Mouse (Mus musculus) cerebellum, adult 2 months (tissue): ENCODE data around the gene Tmem9. TPM values are rescaled to one million over a fixed set of nuclear protein-coding genes. Genes with fewer than 3 reads are reported as not detected.

Source experiments
- DNase-seq, 2 experiments: peaks; one replicate each; pipeline ENCODE4 v3.0.0; 2021
- H3K27ac ChIP-seq: fragments of 200-500 bp; 2 replicates; pipeline ENCODE4 v1.5.1; 2012; ENCODE audit warnings: low read length, control low read depth, inconsistent platforms; ENCODE audit not compliant: insufficient read depth
- H3K27me3 ChIP-seq: fragments of 200-500 bp; 2 replicates; pipeline ENCODE4 v1.6.1; 2012; ENCODE audit warnings: inconsistent platforms, mild to moderate bottlenecking, low read length, moderate library complexity; ENCODE audit not compliant: control insufficient read depth, insufficient read depth
- H3K4me1 ChIP-seq: fragments of 200-500 bp; 2 replicates; pipeline ENCODE4 v1.6.1; 2011; ENCODE audit warnings: low read length; ENCODE audit not compliant: control insufficient read depth, insufficient read depth
- H3K4me3 ChIP-seq: fragments of 200-500 bp; replicated peaks from 2 replicates; pipeline ENCODE3; 2011; ENCODE audit warnings: mild to moderate bottlenecking, low read depth, low read length, control low read depth; ENCODE audit not compliant: insufficient read depth
- CTCF ChIP-seq: fragments of 200-500 bp; IDR thresholded peaks from 2 replicates; pipeline ENCODE4 v1.5.1; 2011; ENCODE audit warnings: low read depth, mild to moderate bottlenecking, control low read depth, low read length, moderate library complexity, borderline replicate concordance; ENCODE audit not compliant: insufficient read depth
- POLR2A ChIP-seq: fragments of 200-500 bp; IDR thresholded peaks from 2 replicates; pipeline ENCODE4 v1.6.1; 2011; ENCODE audit warnings: low read length, control low read depth, borderline replicate concordance; ENCODE audit not compliant: insufficient read depth
- WGBS: fragments of 180-500 bp; shearing (Covaris S2); methylation state at CpG from one replicate; pipeline ENCODE4 v1.1.7; 2018; 5-methylcytosine and 5-hydroxymethylcytosine counted together
- polyA plus RNA-seq: library from polyadenylated mRNA; depleted of rRNA; stranded (reverse); fragments of >200 nt; gene quantifications from 2 replicates; pipeline ENCODE4 v1.2.3, GENCODE M21; 2012

Tmem9 gene
- polyA plus RNA-seq, 1 experiment = 141 TPM

DNA sequence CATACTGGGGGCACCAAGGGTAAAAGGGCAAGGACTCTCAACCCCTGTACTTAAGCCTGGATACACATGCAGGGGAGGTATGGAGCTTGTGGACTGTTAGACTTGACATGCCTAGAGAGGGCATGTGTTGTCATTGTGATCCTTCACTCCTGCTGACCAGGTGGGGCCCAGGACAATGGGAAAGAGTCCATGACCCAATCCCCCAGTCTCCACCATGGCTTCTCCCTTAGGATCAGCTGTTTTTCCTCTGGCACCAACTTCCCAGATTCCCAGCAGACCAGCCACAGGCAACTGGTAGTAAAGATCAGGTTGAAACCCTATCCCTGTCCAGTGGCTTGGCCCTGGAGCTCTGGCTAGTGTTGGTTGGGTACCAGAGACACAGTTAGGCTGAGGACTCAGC lies 18.1 kb upstream of the Tmem9 start:
- H3K27me3 ChIP-seq = no peaks in the 10 kb centered on the region
- H3K4me3 ChIP-seq = no peak overlapping the region
- TF ChIP-seq CTCF (no peak), POLR2A (no peak)
- H3K4me1 ChIP-seq = no peaks in the 10 kb centered on the region
- DNase-seq = no peak
- no peak overlapping the region for H3K27ac ChIP-seq

DNA sequence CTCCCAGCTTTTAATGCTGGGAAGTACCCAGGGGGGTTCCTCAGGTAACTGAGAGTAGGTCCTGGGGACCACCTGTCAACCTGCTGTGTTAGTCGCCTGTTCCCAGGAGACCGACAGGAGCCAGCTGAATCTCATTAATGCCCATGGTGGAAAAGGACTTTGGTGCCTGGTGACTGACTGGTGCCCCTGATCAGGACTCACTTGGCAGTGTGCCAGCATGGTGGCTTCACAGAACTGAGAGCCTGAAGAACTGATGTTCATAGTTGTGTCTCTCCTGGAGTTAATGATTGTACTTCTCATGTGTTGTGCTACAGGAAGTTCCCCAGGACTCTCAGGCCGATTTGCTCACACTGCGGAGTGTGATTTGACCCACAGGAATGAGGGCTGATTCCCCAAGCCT lies 14.5 kb upstream of the Tmem9 start:
- WGBS = 73% methylated on average over 4 of the region's 4 CpGs
- Histone ChIP-seq H3K4me1 (no peaks in the 10 kb centered on the region), H3K4me3 (no peak overlapping the region), H3K27ac (no peak overlapping the region), H3K27me3 (no peaks in the 10 kb centered on the region)
- TF ChIP-seq POLR2A (no peak), CTCF (no peak)
- DNase-seq = no peak

DNA sequence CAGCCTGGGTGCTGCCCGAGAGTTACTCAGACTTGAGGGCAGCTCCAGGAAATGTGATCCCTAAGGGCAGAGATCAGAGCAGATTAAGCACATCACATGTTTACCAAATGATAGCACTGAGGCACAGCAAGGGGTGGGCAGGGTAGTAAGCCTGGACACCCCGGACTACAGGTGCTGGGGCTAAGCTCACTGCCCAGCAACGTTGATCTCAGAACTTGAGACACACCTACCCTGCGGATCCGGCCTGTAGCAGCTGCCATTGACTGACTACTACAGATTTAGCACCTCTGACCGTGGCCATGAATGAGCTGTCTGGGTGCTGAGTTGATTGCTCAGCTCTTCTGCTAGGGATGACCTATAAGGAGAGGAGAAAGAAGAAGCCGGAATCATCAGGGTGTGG lies 10.4 kb upstream of the Tmem9 start:
- TF ChIP-seq POLR2A (no peak), CTCF (no peak)
- H3K4me1 ChIP-seq = no peaks in the 10 kb centered on the region
- H3K4me3 ChIP-seq = no peak overlapping the region
- H3K27me3 ChIP-seq = no peaks in the 10 kb centered on the region
- 79% methylated on average over 7 of the region's 7 CpGs for WGBS
- no peak overlapping the region for H3K27ac ChIP-seq
- DNase-seq = no peak

DNA sequence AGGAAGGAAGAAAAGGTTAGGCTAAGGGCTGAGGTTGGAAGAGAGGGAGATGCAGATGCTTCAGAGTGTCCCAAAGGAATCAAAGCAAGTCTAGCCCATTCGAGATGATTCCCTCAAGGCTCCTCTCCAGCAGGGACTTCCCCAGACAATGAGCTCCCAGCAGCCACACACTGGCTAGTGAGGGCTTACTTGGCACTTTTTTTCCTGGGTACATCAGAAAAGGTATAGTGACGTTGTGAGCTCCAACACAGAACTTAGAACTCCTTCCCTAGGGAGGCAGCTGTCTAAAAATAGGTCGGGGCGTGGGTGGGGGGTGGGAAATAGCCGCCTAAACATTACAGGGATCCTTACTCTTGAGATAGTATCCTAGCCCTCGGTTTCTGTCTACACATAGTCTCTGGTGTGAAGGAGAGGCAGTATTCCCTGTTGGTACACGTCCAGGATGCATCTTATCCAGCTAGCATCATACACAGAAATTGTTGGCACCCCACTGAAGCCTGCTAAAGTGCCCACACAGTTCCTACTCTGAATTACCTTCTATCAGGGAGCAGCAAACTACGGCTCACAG lies 8.1 kb upstream of the Tmem9 start:
- Histone ChIP-seq H3K4me3 (no peak overlapping the region), H3K27ac (no peak overlapping the region), H3K27me3 (no peaks in the 10 kb centered on the region), H3K4me1 (no peaks in the 10 kb centered on the region)
- no peak for TF ChIP-seq POLR2A
- TF ChIP-seq CTCF = no peak
- WGBS = 49% methylated on average over 8 of the region's 8 CpGs
- no peak for DNase-seq

DNA sequence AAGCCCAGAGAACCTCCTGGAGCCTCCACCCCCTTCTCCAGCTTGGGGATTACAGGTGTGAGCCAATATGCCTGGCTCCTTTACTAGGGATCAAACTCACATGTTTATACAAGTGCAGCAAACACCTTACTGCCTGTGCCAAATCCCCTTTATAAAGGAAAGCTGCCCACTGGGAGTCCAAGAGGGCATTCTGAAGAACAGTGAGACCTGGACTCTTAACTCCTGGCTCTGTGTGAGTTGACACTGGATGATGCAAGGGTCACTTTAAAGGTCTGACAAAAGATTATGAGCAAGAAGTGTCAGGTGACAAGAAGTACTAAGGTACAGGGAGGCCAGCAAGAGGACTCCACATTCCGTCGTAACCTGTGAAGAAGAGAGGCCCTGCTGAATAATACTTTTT lies 6.5 kb upstream of the Tmem9 start:
- Histone ChIP-seq H3K4me3 (no peak overlapping the region), H3K4me1 (no peaks in the 10 kb centered on the region), H3K27me3 (no peaks in the 10 kb centered on the region), H3K27ac (no peak overlapping the region)
- TF ChIP-seq POLR2A = no peak
- WGBS = 95% methylated on average over 2 of the region's 2 CpGs
- no peak for DNase-seq

DNA sequence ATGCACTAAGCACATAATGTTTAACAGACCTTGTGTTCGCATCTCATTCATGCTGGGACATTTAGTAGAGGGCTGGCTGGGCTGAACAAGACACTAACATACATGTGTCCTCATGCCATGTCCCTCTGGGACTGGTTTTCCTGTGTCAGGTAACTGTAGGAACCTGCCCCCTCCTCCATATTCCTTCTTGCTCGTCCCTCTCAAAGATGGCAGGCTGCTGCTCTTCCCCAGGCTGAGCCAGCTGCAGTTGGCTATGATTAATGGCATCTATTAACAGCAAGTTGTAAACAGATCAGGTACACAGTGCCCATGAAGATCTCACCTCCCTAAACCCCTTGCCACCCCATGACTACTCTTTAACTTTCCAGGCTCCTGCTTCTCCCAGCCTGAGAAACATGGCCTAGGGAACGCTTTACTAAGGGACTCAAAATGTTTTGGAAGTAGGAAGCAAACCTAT lies 1.6 kb upstream of the Tmem9 start, which contains the start of gene Igfn1:
Gene Igfn1, minus strand, starts transcription at position 51 of the 457 bp plus-strand sequence.
- 94% methylated on average over 3 of the region's 3 CpGs for WGBS
- DNase-seq = no peak
- TF ChIP-seq POLR2A = no peak
- no peak for TF ChIP-seq CTCF
- Histone ChIP-seq H3K27me3 (no peaks in the 10 kb centered on the region), H3K27ac (no peak within 1 kb of the TSS), H3K4me3 (no peak within 1 kb of the TSS), H3K4me1 (peaks cover 3% of the 10 kb centered on the region; the same call in 1 of the 2 replicates)

DNA sequence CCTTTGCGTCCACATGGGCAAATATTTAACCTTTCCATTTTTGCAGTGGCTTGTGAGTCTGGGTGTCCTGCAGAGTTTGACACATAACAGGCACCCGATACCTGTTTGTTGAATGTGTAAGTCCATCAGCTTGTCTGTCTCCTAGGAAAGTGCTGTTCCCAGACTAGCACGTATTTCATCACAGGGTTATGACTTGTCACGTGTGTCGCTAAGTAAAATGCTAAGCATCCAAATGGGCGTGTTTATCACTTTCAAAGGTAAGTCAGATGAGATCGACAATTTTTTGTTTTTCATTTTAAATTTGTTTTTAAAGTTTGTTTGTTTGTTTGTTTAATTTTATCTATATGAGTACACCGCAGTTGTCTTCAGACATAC lies 196 bp downstream of the Tmem9 start:
- H3K27ac ChIP-seq = no peak overlapping the region
- TF ChIP-seq CTCF = no peak
- TF ChIP-seq POLR2A = no peak
- 23% methylated on average over 8 of the region's 8 CpGs for WGBS
- no peaks in the 10 kb centered on the region for H3K27me3 ChIP-seq
- H3K4me3 ChIP-seq = no peak overlapping the region
- no peak for DNase-seq
- peaks cover 3% of the 10 kb centered on the region; the same call in 1 of the 2 replicates for H3K4me1 ChIP-seq

DNA sequence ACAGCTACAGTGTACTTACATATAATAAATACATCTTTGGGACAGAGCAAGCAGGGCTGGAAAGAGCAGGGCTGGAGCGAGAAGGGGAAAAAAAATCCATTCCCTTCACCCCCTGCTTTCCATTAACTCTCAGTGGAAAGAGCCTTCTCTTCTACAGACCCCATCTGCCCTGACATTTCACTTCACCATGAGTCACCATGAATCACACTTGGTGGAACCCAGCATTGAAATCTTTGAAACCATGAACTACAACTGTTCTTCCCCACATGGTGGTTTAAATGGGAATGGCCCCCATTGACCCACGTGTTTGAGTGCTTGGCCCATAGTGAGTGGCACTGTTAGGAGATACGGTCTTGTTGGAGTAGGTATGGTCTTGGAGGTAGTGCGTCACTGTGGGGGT lies 2.3 kb downstream of the Tmem9 start:
- 90% methylated on average over 4 of the region's 4 CpGs for WGBS
- no peak for DNase-seq
- no peak overlapping the region for H3K27ac ChIP-seq
- H3K27me3 ChIP-seq = no peaks in the 10 kb centered on the region
- TF ChIP-seq CTCF (no peak), POLR2A (no peak)
- peaks cover 3% of the 10 kb centered on the region; the same call in 1 of the 2 replicates for H3K4me1 ChIP-seq
- no peak overlapping the region for H3K4me3 ChIP-seq

DNA sequence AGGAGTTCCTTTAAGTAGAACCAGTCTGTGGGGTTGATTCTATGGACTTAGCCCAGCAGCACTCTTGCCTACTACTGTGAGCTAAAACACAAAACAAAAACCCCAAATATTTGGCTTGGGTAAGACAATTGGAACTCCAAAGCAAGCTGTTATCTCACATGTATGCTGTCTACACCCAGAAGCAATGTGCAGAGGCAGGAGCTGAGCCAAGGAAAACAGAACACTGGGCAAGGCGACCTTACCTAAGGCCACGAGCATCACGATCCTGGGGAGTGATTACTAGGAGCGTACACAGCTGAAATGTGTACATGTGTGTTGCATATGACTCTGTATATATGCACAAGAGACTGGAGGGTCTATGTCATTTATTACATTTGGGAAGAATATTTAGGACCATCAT lies 5.6 kb downstream of the Tmem9 start:
- peaks cover 4% of the 10 kb centered on the region; the same call in 1 of the 2 replicates for H3K4me1 ChIP-seq
- TF ChIP-seq POLR2A (no peak), CTCF (no peak)
- H3K27ac ChIP-seq = no peak overlapping the region
- H3K4me3 ChIP-seq = no peak overlapping the region
- H3K27me3 ChIP-seq = no peaks in the 10 kb centered on the region
- no peak for DNase-seq
- WGBS = 82% methylated on average over 4 of the region's 4 CpGs
